Mouse (Mus musculus) central nervous system, embryonic 18 days (tissue): ENCODE measurements around the gene Cep126. TPM values are rescaled to one million over a fixed set of nuclear protein-coding genes. Genes with fewer than 3 reads are reported as not detected.

Experiments
- polyA plus RNA-seq: library from polyadenylated mRNA; depleted of rRNA; stranded (reverse); fragments of >200 nt; gene quantifications from 2 replicates; pipeline ENCODE4 v1.2.3, GENCODE M21; 2012; rRNA removed

Cep126 gene
- polyA plus RNA-seq, result 9.6 and 10.2 TPM in 2 replicates

DNA sequence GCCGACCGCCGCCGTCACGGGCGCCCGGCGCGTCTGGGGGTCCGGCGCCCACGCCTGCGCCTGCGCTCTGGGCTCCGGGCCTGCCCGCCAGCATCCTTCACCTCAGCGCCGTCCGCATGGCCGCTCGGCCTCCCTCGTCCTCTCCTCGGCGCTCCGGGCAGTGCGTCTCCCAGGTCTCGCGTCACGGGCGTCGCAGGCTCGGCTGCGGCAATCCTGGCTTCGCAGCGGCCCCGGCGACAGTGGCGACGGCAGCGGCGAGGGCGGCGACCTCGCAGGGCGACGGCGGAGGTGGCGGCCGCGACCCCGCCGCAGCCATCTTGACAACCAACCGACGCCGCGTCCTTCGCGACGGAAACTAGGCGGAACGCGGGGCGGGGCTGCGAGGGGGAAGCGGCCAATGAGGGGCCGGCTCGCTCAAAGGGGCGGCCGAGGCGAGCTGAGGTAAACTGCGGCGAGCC is at the start of gene Cep126:
Cep126 (minus strand) TSS at position 178 of the 458 bp plus-strand sequence.

DNA sequence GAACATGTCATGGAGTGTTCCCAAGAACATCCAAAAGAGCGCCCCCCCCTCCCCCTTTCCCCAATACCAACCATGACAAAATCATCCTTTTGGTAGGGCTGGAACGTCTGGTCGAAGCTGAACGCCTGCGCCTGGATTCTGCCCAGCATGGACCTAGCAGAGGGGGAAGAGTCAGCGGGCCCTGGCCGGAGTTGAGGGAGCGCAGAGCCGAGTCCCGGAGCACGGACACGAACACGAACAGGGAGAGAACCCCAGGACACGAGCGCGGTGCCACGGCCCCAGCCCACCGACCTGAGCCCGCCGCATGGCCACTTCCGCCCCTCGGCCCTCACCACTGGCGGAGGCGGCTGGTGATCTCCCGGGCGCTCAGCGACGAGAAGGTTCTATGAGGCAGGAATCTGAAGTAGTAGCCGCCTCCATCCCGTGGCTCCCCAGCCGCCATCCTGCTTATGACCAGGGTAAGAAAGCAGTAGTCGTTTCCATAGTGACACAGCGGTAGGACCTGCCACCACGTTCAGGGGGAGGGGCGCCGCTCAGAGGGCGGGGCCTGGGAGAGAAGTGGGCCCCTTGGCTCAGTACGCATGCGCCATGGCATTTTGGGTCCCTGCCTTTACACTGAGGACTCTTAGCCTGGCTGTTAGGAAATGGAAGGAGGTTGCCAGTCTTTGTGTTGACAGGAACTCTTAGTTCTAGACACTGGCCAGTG is 91.6 kb downstream of the Cep126 start, which contains the start of gene Cfap300:
Cfap300 (minus strand) TSS at position 486 of the 706 bp plus-strand sequence.

Other genes with a start within 250 kb of the Cep126 start
- 7.2 and 8.2 TPM in 2 replicates for gene Yap1, start 129.7 kb downstream of the Cep126 start, polyA plus RNA-seq
- gene Cfap300, start 91.5 kb downstream of the Cep126 start, polyA plus RNA-seq, result 11.3 and 12.9 TPM in 2 replicates